Mouse (Mus musculus) liver, embryonic 12.5 days (tissue): ENCODE measurements around the gene Nup54. TPM values are rescaled to one million over a fixed set of nuclear protein-coding genes. Genes with fewer than 3 reads are reported as not detected.

Experiments used
- ATAC-seq: fragments of 200-750 bp; cut with Nextera tagmentation; 2 replicates; pipeline ENCODE4 v1.8.0; 2017; ENCODE audit warnings: moderate number of reproducible peaks, mild to moderate bottlenecking, moderate library complexity
- H3K27ac ChIP-seq: fragments of 300-500 bp; sonication (generic); 2 replicates; pipeline ENCODE4 v1.5.1; 2016; ENCODE audit warnings: mild to moderate bottlenecking
- H3K27me3 ChIP-seq: fragments of 300-500 bp; sonication (generic); replicated peaks from 2 replicates; pipeline ENCODE4 v1.6.1; 2016; ENCODE audit warnings: mild to moderate bottlenecking, moderate library complexity
- H3K36me3 ChIP-seq: fragments of 300-500 bp; sonication (generic); 2 replicates; pipeline ENCODE4 v1.6.1; 2016; ENCODE audit warnings: mild to moderate bottlenecking, moderate library complexity
- H3K4me1 ChIP-seq: fragments of 300-500 bp; sonication (generic); 2 replicates; pipeline ENCODE4 v1.6.1; 2016
- H3K4me2 ChIP-seq: fragments of 300-500 bp; sonication (generic); 2 replicates; pipeline ENCODE4 v1.6.1; 2016; ENCODE audit warnings: mild to moderate bottlenecking, moderate library complexity
- H3K4me3 ChIP-seq: fragments of 300-500 bp; sonication (generic); 2 replicates; pipeline ENCODE4 v1.5.1; 2016; ENCODE audit warnings: mild to moderate bottlenecking, moderate library complexity
- H3K9ac ChIP-seq: fragments of 300-500 bp; sonication (generic); 2 replicates; pipeline ENCODE4 v1.6.1; 2016; ENCODE audit warnings: mild to moderate bottlenecking, moderate library complexity
- H3K9me3 ChIP-seq: fragments of 300-500 bp; sonication (generic); replicated peaks from 2 replicates; pipeline ENCODE4 v1.6.1; 2016; ENCODE audit warnings: mild to moderate bottlenecking, moderate library complexity
- WGBS: fragments of 180-500 bp; shearing (Covaris S2); methylation state at CpG from one replicate; pipeline ENCODE4 v1.1.7; 2016; ENCODE audit not compliant: insufficient replicate concordance; 5-methylcytosine and 5-hydroxymethylcytosine counted together
- polyA plus RNA-seq: library from polyadenylated mRNA; unstranded; fragments of >200 nt; fragmentation: Nextera tagmentation; extraction: Ambion mirVana; gene quantifications from 2 replicates; pipeline ENCODE4 v1.2.1, GENCODE M21; 2016

The Nup54 gene
- polyA plus RNA-seq, 1 experiment from 2014 or later, result 49.2 TPM

DNA sequence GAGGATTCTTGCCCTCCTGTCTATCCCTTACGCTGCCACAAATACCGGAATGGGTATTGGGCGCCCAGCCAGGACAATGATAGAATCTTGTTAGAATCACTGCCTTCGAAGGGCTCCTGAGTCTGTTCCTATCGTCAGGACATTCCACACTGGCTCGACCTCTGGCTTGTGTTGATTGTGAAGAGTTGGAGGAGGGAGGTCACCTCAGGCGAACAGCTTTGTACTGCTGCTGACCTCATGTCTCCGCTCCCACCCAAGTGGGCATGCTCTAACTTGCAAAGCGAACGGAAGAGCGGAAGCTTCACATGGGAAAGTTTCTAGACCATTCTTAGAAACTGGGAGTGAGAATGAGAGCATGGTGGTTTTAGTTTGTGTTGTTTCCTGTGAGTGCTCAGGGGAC is 47.6 kb downstream of the Nup54 start:
- Histone ChIP-seq H3K9ac (no peak overlapping the region), H3K4me2 (no peak overlapping the region), H3K4me3 (no peak overlapping the region), H3K36me3 (no peaks in the 10 kb centered on the region), H3K4me1 (0 out of 2 replicates have a peak, but pooled peaks cover 19% of the 10 kb centered on the region), H3K27ac (no peak overlapping the region), H3K27me3 (peaks cover 49% of the 10 kb centered on the region), H3K9me3 (no peaks in the 10 kb centered on the region)
- WGBS, result 59% methylated on average over 11 of the region's 11 CpGs
- no peak for ATAC-seq

DNA sequence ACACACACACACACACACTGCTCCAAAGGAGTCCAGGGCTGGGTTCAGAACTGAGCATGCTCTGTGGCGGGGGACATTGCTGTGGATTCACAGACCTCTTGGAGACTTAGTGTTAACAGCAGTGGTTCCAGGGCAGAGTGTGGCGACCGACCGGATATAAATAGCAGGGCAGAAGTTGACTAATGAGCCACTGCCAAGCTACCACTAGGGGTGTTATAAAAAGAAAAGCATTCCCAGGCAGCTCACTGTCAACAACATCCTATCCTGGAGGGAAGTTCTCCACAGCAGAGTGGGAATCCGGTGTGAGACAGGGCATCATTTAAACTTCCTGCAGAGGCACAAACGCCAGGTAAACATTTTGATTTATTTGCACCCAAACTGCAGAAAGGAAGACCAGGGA is 48.4 kb downstream of the Nup54 start:
- 0 out of 2 replicates have a peak, but pooled peaks have one; percentile 20 for ATAC-seq
- WGBS, result 27% methylated on average over 6 of the region's 6 CpGs

DNA sequence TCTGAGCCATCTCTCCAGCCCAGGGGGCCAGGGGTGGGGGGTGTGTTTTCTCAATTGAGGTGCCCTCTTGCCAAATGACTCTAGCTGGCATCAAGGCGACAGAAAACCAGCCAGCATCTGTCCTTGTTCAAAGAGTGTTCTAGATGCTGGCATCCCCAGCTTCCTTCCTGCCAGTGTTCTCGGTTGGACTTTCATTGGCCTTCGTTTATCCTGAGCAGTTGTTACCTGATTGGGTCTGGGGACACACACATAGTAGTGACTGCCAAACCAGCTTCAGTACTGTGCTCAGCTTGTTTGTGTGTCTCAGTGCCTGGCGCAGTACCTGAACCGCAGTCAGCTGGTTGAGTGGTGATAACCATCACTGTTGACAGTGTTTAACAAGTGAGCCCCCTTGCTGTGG is 48.9 kb downstream of the Nup54 start:
- Histone ChIP-seq H3K27ac (no peak overlapping the region), H3K9ac (no peak overlapping the region), H3K9me3 (no peaks in the 10 kb centered on the region), H3K27me3 (peaks cover 36% of the 10 kb centered on the region), H3K4me1 (peaks cover 23% of the 10 kb centered on the region), H3K36me3 (no peaks in the 10 kb centered on the region), H3K4me2 (no peak overlapping the region), H3K4me3 (no peak overlapping the region)
- 77% methylated on average over 5 of the region's 5 CpGs for WGBS
- ATAC-seq, result no peak

More for the DNA sequence above, 48.4 kb downstream of the Nup54 start:
- H3K4me2 ChIP-seq, result no peak overlapping the region
- no peak overlapping the region for H3K4me3 ChIP-seq
- no peaks in the 10 kb centered on the region for H3K9me3 ChIP-seq
- peaks cover 20% of the 10 kb centered on the region for H3K4me1 ChIP-seq
- H3K9ac ChIP-seq, result no peak overlapping the region
- H3K36me3 ChIP-seq, result no peaks in the 10 kb centered on the region
- H3K27me3 ChIP-seq, result peaks cover 41% of the 10 kb centered on the region
- no peak overlapping the region for H3K27ac ChIP-seq

- no peak for ATAC-seq
- Histone ChIP-seq H3K4me2 (no peak overlapping the region), H3K9me3 (no peaks in the 10 kb centered on the region), H3K27ac (no peak overlapping the region), H3K27me3 (peaks cover 23% of the 10 kb centered on the region), H3K4me1 (peaks cover 23% of the 10 kb centered on the region), H3K9ac (no peak overlapping the region), H3K4me3 (no peak overlapping the region), H3K36me3 (no peaks in the 10 kb centered on the region)
- WGBS, result 37% methylated on average over 7 of the region's 7 CpGs
Observed at GRCm38 (mm10) chr5:92384855-92385254, 50.2 kb downstream of the Nup54 start.

DNA sequence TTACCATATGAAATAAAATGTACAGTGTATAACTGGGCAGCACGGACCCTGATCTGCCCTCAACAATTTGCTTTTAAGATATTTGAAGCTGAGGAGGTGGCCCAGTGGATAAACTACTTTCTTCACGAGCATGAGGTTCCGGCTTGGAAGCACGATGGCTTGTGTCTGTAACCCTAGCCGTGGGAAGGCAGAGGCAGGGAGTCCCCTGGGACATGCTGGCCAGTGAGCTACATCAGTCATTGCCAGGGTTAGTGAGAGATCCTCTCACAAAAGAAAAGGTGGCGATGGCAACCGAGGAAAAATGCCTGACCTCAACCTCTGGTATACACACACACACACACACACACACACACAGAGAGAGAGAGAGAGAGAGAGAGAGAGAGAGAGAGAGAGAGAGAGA is 51.3 kb downstream of the Nup54 start:
- WGBS, result 69% methylated on average over 7 of the region's 7 CpGs
- Histone ChIP-seq H3K4me2 (no peak overlapping the region), H3K9ac (no peak overlapping the region), H3K27me3 (peaks cover 12% of the 10 kb centered on the region), H3K9me3 (no peaks in the 10 kb centered on the region), H3K36me3 (no peaks in the 10 kb centered on the region), H3K27ac (no peak overlapping the region), H3K4me1 (peaks cover 23% of the 10 kb centered on the region), H3K4me3 (no peak overlapping the region)
- ATAC-seq, result no peak

DNA sequence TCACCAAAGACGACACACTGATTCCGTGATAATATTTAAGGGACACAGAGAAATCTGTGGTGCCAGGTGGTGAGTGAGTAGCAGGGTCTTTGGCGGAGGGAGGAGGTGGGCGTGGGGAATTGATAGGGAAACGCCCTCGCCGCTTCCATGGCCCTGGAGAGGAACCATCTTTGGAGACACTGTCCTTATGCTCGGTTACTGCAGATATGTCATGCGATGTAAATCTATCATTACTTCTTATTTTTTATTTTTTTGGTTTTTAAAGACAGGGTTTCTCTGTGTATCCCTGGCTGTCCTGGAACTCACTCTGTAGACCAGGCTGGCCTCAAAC is 52.7 kb downstream of the Nup54 start:
- H3K9ac ChIP-seq, result no peak overlapping the region
- no peaks in the 10 kb centered on the region for H3K9me3 ChIP-seq
- H3K4me3 ChIP-seq, result no peak overlapping the region
- peaks cover 23% of the 10 kb centered on the region for H3K4me1 ChIP-seq
- no peak overlapping the region for H3K27ac ChIP-seq
- ATAC-seq, result no peak
- 49% methylated on average over 9 of the region's 9 CpGs for WGBS
- H3K27me3 ChIP-seq, result peaks cover 2% of the 10 kb centered on the region; the same call in 1 of the 2 replicates
- no peak overlapping the region for H3K4me2 ChIP-seq
- no peaks in the 10 kb centered on the region for H3K36me3 ChIP-seq

- peak; percentile 71; the same call in 1 of the 2 replicates for ATAC-seq
- Histone ChIP-seq H3K27me3 (no peaks in the 10 kb centered on the region; the same call in 1 of the 2 replicates), H3K9me3 (no peaks in the 10 kb centered on the region), H3K4me3 (no peak overlapping the region), H3K9ac (no peak overlapping the region), H3K27ac (no peak overlapping the region), H3K36me3 (no peaks in the 10 kb centered on the region), H3K4me2 (no peak overlapping the region), H3K4me1 (peaks cover 22% of the 10 kb centered on the region)
- WGBS, result 31% methylated on average over 12 of the region's 12 CpGs
Observed at GRCm38 (mm10) chr5:92381550-92382348, 53.3 kb downstream of the Nup54 start.

DNA sequence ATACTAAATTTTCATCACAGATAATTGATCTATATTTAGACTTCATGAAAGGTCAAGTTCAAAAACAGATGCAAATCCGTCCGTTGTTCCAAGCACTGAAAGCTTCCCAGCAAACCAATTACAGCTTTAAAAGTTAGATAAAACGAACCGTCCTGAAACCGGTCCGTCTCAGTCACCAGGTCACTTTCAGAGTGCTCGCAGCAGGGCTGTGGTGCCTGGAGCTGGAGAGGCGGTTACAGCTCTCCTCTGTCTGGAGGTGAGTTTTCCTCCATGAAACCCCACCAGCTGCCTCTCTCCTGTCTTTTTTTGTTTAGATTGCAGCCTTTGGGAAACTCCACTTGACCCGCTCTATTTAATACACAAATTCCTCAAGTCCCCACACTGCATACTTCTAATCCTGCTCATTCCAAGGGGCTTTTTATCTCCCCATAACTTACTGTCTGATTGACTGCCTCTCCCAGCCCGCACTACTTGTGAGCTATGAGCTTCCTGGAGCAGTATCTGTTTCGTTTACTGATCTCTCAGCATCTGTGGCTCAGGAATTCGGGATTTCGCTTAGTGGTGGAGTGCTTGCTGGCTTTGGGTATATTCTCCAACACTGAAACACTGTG is 58.1 kb downstream of the Nup54 start:
- ATAC-seq, result no peak
- no peak overlapping the region for H3K4me3 ChIP-seq

DNA sequence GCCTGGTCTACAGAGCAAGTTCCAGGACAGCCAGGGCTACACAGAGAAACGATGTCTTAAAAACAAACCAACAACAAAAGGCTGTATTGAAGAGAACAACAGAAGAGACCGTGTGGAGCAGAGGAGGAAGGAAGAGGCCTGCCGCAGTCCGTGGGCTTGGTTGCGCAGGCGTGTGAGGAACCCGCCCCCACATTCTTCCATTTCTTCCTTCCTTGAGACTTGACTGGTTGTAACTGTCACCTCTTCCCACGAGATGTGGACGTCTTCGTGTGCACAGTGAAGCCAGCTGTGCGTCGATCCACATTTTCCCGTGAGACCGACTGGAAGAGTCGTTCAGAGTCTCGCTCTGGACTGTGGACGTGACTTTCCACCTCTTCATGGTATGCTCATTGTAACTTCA is 59.7 kb downstream of the Nup54 start:
- Histone ChIP-seq H3K4me3 (no peak overlapping the region), H3K27ac (peak overlapping the region; percentile 43), H3K9ac (no peak overlapping the region), H3K4me2 (peak overlapping the region; percentile 25; the same call in 1 of the 2 replicates), H3K4me1 (peaks cover 33% of the 10 kb centered on the region), H3K27me3 (0 out of 2 replicates have a peak, but pooled peaks cover 5% of the 10 kb centered on the region), H3K9me3 (no peaks in the 10 kb centered on the region), H3K36me3 (no peaks in the 10 kb centered on the region)
- 35% methylated on average over 17 of the region's 17 CpGs for WGBS
- ATAC-seq, result 0 out of 2 replicates have a peak, but pooled peaks have one; percentile 40

More for the DNA sequence above, 58.1 kb downstream of the Nup54 start:
- Histone ChIP-seq H3K4me2 (no peak overlapping the region), H3K27ac (no peak overlapping the region), H3K9ac (no peak overlapping the region), H3K36me3 (no peaks in the 10 kb centered on the region), H3K9me3 (no peaks in the 10 kb centered on the region), H3K4me1 (peaks cover 30% of the 10 kb centered on the region), H3K27me3 (0 out of 2 replicates have a peak, but pooled peaks cover 5% of the 10 kb centered on the region)
- 47% methylated on average over 13 of the region's 13 CpGs for WGBS

- Histone ChIP-seq H3K4me1 (peaks cover 35% of the 10 kb centered on the region), H3K27me3 (0 out of 2 replicates have a peak, but pooled peaks cover 5% of the 10 kb centered on the region), H3K9ac (no peak overlapping the region), H3K27ac (peak overlapping the region; percentile 31), H3K9me3 (no peaks in the 10 kb centered on the region), H3K4me3 (no peak overlapping the region), H3K4me2 (peak overlapping the region; percentile 25; the same call in 1 of the 2 replicates), H3K36me3 (no peaks in the 10 kb centered on the region)
- WGBS, result 24% methylated on average over 6 of the region's 6 CpGs
- ATAC-seq, result no peak
Observed at GRCm38 (mm10) chr5:92374721-92375142, 60.3 kb downstream of the Nup54 start.

DNA sequence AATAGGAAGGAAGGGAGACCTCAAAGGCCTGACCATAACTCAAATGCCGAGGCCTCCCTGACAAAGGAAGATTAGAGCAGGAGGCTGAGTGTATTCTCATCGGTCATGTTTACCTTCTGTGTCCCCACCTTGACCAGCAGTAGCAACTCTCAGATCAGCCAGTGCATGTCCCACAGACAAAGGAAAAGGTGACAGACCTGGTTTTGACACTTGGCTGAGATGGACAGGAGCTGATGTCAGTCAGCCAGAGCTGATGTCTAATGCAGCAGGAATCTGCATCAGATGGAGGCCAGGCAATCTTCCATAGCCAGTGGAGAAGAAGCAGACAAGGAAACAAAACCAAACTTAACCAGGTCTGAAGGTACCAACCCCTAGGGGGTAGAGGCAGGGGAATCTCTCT is 62.4 kb downstream of the Nup54 start:
- no peak overlapping the region for H3K27ac ChIP-seq
- no peak for ATAC-seq
- no peaks in the 10 kb centered on the region for H3K36me3 ChIP-seq
- H3K4me1 ChIP-seq, result peaks cover 35% of the 10 kb centered on the region
- H3K4me3 ChIP-seq, result no peak overlapping the region
- H3K9ac ChIP-seq, result no peak overlapping the region
- H3K9me3 ChIP-seq, result no peaks in the 10 kb centered on the region
- H3K27me3 ChIP-seq, result 0 out of 2 replicates have a peak, but pooled peaks cover 5% of the 10 kb centered on the region
- no peak overlapping the region for H3K4me2 ChIP-seq
- 15% methylated on average over 2 of the region's 2 CpGs for WGBS

GRCm38 (mm10) chr5:92371361-92371976 is 63.5 kb downstream of the Nup54 start:
- Histone ChIP-seq H3K9me3 (no peaks in the 10 kb centered on the region), H3K4me3 (no peak overlapping the region), H3K4me2 (no peak overlapping the region), H3K4me1 (peaks cover 35% of the 10 kb centered on the region), H3K36me3 (no peaks in the 10 kb centered on the region), H3K27ac (no peak overlapping the region), H3K27me3 (0 out of 2 replicates have a peak, but pooled peaks cover 5% of the 10 kb centered on the region), H3K9ac (no peak overlapping the region)
- WGBS, result 72% methylated on average over 14 of the region's 14 CpGs
- ATAC-seq, result no peak
